Mouse (Mus musculus): ENCODE measurements around the gene Zdhhc15. TPM values are rescaled to one million over a fixed set of nuclear protein-coding genes. Genes with fewer than 3 reads are reported as not detected.

The Zdhhc15 gene
- polyA plus RNA-seq (2017; shearing (Covaris generic)), result 14.6 TPM

GRCm38 (mm10) chrX:104670757-104671549 lies at the start of gene Zdhhc15:
Gene Zdhhc15, minus strand, starts transcription at chrX:104671064.

Other genes starting within 250 kb of the Zdhhc15 start
- 2.6 TPM for gene Uprt, start 188.2 kb downstream of the Zdhhc15 start, polyA plus RNA-seq (2017; shearing (Covaris generic))
- gene Magee2, start 186.2 kb upstream of the Zdhhc15 start, polyA plus RNA-seq (2017; shearing (Covaris generic)), result not detected